Mouse (Mus musculus) heart, adult 18-20 months (tissue): ENCODE results near the gene Rnf148. TPM values are rescaled to one million over a fixed set of nuclear protein-coding genes. Genes with fewer than 3 reads are reported as not detected.

Experiments
- DNase-seq, 2 experiments: peaks; one replicate each; pipeline ENCODE4 v3.0.0; 2021 to 2022; ENCODE audit warnings: mixed read lengths in 1 of 2
- long read RNA-seq, 2 experiments: library from polyadenylated mRNA; stranded (forward); transcript quantifications; one replicate each; pipeline ENCODE4 v2.0.0; 2021
- total RNA-seq, 2 experiments: library from RNA; stranded (reverse); gene quantifications; 2 replicates each; pipeline ENCODE4 v1.2.3; 2021

Rnf148 gene
- not detected for total RNA-seq
- long read RNA-seq, experiment 1 = 0 reads
- long read RNA-seq, experiment 2 = 0 reads

DNA sequence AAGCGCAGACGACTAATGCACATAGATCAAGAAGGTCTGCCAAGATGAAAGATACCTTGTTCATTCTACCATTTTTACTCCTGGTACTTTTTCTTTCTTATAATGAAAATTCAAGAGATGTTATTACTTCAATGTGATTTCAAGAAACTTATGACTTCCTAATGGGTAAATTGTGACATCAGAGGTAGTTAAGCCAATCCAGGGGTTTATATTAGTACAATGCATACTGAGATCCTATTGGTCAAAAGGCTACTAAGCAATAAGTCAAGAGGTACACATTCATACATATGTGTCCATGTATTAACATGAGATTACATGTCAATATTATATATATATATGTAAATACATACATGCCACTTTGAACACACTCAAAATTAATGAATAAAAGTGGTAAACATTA lies at the start of gene Rnf148:
Gene Rnf148, minus strand, starts transcription at position 101 of the 400 bp plus-strand sequence.
- DNase-seq = no peak

DNA sequence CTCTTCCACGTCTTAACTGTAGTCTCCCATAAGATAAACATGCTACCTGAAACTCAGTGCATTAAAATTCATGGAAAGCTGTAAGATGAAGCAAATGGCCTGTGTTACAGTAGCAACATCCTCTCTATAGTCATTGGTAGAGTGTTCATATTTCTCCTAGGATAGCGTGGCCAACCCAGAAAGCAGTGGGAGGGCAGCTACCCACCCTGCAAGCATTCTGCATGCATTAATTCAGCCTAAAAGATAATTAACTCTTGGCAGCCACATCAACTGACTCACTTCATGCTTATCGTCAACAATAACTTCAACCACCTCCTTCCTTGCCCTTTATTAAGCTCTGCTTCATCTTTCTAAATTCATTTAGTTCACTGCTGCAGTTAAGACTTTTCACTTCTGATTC lies 45.9 kb upstream of the Rnf148 start:
- no peak for DNase-seq

DNA sequence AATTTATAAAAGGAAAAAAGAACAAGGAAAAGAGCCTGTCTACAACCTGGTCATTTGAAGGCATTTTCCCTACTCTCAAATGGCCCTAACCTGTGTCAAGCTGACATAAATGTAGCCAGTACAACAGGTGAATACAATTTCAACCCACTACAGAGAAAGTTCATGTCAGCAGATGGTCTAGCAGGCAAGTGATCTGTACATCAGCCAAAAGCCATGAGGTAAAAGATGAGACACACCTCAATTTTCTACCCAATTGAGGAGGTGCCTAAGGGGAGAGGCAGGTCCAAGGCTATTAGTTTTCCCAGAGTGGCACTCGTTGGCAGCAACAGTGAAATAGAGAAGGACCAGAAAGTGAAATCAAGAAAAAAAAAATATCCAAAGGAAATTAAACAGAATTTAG lies 23.2 kb upstream of the Rnf148 start:
- no peak for DNase-seq

DNA sequence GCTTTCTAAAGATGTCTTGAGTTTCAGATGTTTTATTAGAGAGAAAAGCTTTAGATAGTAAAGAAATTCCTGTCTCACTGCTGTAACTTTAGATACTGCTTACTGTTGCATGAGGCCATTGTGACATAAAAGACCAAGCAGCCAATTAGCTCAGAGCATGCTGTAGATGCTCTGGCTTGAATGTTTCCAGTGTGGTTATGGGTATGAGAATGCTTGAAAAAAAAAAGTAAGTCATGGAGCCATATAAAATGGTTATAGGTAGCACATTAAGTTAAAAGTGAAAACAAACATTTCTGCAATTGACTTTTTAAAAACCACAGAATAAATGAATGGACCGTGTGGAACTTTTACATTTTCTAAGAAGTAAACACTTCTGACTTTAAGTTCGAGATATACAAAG lies 4.7 kb downstream of the Rnf148 start, which contains the start of gene Rnf133:
Gene Rnf133, minus strand, starts transcription at position 101 of the 400 bp plus-strand sequence.
- no peak for DNase-seq

DNA sequence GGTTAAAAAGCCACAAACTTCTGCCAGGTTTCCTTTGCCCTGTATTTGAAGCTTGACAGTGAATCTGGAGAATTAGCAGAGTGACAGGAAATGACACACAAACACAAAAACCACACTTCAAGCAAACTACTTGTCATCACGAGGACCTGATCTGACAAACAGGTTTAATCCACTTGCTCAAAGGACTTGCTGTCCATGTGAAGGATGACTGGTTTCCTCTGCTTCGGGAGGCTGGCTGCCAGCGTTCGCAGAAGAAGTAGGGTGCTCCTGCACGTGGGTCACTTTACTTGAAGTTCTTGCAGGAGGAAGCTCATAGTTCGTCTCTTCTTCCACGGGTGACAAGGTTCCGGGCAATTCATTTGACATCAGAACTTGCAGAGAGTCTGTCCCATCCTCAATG lies 6.2 kb downstream of the Rnf148 start:
- DNase-seq = no peak

DNA sequence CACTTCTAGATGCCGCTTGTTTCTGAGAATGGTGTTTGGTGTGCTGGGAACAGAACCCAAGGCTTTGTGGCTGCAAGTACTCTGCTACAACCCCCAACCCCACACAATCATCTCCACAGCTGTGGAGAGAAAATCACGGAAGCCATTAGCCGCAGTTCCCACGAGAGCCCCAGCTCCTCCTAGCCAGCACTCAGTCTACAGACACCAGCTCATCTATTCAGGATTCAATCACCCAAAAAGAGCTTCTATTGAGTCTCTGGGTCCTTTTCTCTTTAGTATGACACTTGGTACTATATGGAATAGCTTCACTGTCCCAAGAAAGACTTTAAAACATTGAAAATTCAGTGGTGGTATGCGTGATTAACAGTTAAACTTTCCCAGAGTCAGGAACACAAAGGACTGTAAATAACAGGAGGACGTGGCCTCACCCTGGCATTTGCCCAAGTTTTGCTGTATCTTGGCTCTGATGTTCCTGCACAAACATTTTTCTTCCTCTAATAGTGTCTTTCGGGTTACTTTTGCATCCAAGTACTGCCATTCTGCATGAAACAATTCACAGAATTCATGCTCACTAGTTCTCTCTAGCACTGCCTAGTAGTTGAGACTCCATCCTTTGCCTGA lies 7.2 kb downstream of the Rnf148 start:
- DNase-seq = peak; percentile 43 to 56

DNA sequence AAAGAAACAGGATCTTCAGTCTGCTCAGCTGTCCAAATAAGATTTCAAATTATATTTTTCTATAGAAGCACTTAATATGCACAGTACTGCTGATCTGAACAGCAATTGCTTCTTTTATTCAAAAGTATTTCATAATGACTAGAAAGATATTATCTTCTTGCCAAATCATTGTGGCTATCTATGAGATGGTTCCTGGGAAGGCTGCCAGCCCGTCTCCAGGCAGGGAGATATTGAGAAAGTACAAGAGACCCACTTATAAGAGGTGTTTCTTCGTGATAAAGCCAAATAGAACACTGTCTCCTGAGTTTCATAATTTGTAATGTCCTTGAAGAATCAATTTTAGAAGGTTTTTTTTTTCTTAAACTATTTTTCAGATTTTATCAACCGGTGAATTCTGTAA lies 17.9 kb downstream of the Rnf148 start:
- DNase-seq = no peak

DNA sequence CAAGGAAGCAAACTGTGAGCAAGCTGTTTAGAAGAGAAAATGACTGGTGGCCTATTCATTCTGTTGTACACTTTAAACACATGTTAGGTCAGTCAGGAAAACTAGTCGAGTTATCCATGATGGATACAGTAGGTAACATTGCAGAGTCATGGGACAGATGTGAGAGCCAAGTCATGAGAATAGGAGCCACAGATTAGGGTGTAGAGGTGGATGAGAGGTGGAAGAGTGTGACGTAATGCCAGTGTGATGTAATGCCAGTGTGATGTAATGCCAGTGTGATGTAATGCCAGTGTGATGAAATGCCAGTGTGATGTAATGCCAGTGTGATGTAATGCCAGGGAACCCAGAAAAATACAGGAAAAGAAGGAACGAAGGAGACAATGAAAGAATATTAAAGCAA lies 19.7 kb downstream of the Rnf148 start:
- DNase-seq = no peak

DNA sequence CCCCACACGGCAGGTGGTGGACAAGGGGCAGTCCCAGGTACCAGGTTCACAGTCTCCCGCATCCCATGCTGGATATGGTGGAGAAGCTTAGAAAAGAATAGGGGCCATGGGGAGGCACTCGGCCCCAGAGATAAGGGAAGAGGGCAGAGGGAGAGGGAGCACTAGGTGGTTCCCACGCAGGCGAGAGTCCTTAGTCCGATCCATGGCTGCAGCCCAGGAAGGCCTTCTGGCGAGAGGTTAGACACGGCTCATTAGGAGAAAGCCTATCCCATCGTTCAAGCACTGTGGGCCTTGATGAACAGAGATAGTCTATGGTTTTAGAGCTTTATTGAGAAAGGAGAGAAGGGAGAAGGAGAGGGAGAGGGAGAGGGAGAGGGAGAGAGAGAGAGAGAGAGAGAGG lies 20.9 kb downstream of the Rnf148 start:
- no peak for DNase-seq

DNA sequence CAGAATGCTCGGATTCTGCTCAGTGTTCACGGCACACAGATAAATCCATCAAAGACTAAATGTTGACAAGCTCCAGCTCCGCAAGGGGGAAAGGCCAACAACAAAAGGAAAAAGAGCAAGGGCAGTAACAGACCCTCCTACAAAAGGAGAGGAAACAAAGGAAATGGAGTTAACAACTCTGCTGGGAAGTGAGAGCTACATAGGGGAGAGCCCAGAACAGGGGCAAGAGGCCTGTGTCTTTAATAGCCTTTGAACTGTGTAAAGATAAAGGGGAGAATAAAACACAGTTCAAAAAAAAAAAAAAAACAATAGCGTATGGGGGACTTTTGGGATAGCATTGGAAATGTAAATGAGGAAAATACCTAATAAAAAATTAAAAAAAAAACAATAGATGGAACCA lies 24.5 kb downstream of the Rnf148 start:
- DNase-seq = no peak

Other genes starting within 250 kb of the Rnf148 start
- gene Rnf133, start 4.8 kb downstream of the Rnf148 start, total RNA-seq = not detected
- gene Cadps2, start 184.3 kb upstream of the Rnf148 start, total RNA-seq = 1 to 10 TPM; 1.9 to 2.1 TPM